Mouse (Mus musculus): ENCODE data around the gene Entpd3. TPM values are rescaled to one million over a fixed set of nuclear protein-coding genes. Genes with fewer than 3 reads are reported as not detected.

Entpd3 gene
- polyA plus RNA-seq, 1 experiment, result 0.03 TPM

DNA sequence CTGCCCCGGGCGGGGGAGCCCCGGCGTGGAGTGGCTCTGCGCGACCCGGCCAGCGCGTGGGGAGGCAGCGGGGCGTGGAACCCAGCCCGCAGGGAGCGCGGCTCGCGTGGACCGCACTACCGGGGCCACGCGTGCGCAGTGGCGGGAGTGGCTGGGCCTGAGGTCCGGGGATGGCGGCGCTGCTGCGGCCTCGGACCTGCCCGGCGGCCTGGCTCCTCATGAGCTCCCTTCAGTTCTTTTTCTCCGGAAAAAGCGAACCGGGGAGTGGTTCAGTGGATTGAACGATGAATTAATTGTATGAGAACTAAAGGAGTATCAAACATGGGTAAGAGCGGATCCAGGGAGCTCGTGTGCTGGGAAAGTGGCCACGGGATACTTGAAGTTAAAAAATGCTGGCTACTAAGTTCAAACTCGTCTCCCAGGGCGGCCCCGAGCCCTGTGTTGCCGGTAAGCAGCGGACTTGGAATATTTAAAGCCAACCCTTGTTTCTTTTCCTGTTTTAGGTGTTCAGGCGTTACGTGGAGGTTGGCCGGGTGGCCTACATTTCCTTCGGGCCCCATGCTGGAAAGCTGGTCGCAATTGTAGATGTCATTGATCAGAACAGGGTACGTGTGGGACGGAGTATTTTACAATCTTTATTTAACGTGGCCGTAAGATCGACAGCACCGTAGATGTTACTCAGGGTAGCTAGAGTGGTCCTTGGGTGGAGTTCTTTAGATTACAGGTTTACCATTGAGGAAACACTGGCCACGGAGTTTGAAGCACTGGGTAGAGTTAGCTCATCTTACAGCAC is 32.2 kb downstream of the Entpd3 start:
- Histone ChIP-seq H3K27me3 (ENCODE audit: control insufficient read depth) (no peaks in the 10 kb centered on the region), H3K4me1 (ENCODE audit: control insufficient read depth) (peaks cover 82% of the 10 kb centered on the region), H3K9me3 (ENCODE audit: control insufficient read depth, low read length) (peaks cover 17% of the 10 kb centered on the region), H3K4me3 (replicated peaks) (peak overlapping the region; percentile 100), H3K36me3 (ENCODE audit: control insufficient read depth) (peaks cover 49% of the 10 kb centered on the region)
- no peak for TF ChIP-seq TAL1 (IDR thresholded peaks at IDR 0.05; ENCODE audit: low read length)
- TF ChIP-seq GATA1 (IDR thresholded peaks at IDR 0.05; ENCODE audit: low read length), result no peak

DNA sequence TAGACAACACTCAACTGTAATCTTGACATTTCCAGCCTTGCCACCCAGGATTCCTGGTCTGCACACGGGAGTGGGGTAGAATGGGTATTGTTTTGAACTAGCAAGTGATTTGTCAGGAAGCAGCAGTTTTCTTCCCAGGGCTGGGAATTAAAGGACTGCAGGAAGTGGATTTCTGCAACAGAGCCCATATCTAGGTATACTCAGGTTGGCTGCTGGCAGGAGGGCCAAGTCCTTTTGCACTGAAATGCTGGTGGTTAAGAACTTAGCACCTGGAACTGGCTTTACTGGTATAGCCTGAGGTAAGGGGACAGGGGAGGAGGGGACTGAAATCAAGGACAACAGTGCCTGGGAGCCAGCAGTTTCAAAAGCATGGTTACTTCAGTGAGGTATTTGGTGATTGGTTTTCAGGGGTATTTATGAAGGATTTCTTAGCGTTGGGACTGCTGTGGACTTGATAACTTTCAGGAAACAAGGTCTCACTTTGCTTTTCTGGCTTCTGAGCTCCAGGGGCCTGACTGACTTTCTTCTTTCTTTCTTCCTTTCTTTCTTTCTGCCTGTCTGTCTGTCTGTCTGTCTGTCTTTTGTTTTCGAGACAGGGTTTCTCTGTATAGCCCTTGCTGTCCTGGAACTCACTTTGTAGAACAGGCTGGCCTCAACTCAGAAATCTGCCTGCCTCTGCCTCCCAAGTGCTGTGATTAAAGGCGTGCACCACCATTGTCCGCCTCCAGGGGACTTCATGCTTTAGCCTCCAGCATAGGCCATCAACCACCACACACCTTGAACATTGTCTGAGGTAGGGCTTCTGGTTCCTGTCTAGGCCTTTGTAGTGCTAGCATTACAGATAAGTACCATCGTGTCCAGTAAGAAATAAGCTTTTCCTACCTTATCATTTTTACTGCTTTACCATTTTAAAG is 36.4 kb downstream of the Entpd3 start:
- Histone ChIP-seq H3K27me3 (ENCODE audit: control insufficient read depth) (no peaks in the 10 kb centered on the region), H3K4me3 (replicated peaks) (peak overlapping the region; percentile 84), H3K36me3 (ENCODE audit: control insufficient read depth) (peaks cover 45% of the 10 kb centered on the region), H3K9me3 (ENCODE audit: control insufficient read depth, low read length) (no peaks in the 10 kb centered on the region), H3K4me1 (ENCODE audit: control insufficient read depth) (peaks cover 75% of the 10 kb centered on the region)
- TF ChIP-seq GATA1 (IDR thresholded peaks at IDR 0.05; ENCODE audit: low read length) (no peak), TAL1 (IDR thresholded peaks at IDR 0.05; ENCODE audit: low read length) (no peak)

DNA sequence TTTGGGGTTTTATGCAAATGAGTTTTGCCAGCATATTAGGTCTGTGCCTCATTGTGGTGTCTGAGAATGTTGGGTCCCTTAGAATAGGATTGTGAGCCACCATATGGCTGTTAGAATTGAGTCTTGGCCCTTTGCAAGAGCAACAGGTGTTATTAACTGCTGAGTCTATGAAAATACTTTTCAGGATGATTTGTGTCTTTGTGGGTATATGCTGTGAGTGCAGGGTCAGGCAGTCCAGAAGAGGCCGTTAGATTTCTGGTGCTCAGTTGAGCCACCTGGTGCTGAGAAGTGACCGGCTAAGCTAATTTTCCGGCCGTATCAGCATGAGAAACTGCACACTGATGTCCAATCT is 37.0 kb downstream of the Entpd3 start:
- peak overlapping the region; percentile 84 for H3K4me3 ChIP-seq (replicated peaks)
- no peak for TF ChIP-seq TAL1 (IDR thresholded peaks at IDR 0.05; ENCODE audit: low read length)
- no peak for TF ChIP-seq GATA1 (IDR thresholded peaks at IDR 0.05; ENCODE audit: low read length)
- no peaks in the 10 kb centered on the region for H3K27me3 ChIP-seq (ENCODE audit: control insufficient read depth)
- peaks cover 72% of the 10 kb centered on the region for H3K4me1 ChIP-seq (ENCODE audit: control insufficient read depth)
- no peaks in the 10 kb centered on the region for H3K9me3 ChIP-seq (ENCODE audit: control insufficient read depth, low read length)
- peaks cover 45% of the 10 kb centered on the region for H3K36me3 ChIP-seq (ENCODE audit: control insufficient read depth)

DNA sequence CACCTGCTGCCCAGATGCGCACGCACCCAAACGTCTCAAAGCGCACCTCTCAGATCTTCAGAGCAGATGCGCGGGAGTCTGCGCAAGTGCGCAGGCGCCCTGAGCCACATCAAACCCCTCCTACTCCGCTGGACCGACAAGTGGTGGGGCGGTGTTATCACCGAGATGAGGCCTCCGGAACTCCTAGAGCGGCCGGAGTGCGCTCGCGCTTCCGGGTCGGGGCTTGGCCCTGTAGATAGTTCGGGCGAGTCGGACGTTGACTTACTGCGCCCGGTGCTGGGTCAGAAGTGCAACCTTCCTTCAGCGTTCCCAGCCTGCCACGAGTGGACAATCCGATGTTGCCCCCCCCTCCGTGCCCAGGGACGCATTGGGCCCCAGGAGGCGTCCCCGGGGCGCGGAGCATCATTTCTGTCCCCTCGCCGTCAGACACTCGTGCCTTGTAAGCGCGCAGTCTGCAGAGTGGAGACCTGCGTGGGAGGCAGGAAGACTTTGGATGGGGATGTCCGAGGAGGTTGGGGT is 37.6 kb downstream of the Entpd3 start:
- Histone ChIP-seq H3K27me3 (ENCODE audit: control insufficient read depth) (no peaks in the 10 kb centered on the region), H3K4me3 (replicated peaks) (peak overlapping the region; percentile 84), H3K4me1 (ENCODE audit: control insufficient read depth) (peaks cover 73% of the 10 kb centered on the region), H3K36me3 (ENCODE audit: control insufficient read depth) (peaks cover 42% of the 10 kb centered on the region), H3K9me3 (ENCODE audit: control insufficient read depth, low read length) (no peaks in the 10 kb centered on the region)
- TF ChIP-seq GATA1 (IDR thresholded peaks at IDR 0.05; ENCODE audit: low read length) (peak; percentile 83), TAL1 (IDR thresholded peaks at IDR 0.05; ENCODE audit: low read length) (no peak)

DNA sequence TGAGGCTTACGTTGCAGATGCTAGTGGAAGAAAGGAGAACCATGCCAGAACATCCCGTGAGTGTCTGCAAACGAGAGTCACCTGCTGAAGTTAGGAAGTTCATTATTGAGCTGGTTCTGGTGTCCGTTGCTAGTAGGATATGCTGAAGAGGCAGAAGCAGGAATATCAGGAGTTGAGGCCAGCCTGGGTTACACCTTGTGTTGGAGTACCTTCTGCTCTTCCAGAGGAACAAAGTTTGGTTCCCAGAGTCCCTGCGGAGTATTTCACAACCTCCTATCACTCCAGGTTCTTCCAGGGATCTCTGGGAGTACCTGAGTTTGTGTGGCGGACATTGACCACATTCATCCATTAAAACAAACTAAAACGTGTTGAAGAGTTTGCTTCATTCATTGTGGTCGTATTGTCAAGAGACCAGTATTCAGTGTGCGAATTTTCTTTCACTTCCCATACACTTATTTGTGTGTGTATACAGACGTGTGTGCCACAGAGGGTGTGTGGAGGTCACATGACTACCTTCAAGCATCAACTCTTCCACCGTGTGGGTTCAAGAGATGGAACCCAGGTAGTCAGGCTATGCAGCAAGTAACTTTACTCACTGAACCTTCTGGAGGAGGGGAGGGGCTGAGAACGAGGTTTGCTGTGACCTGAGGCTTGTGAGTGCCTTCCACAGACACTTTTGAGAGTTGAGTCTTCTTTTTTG is 38.2 kb downstream of the Entpd3 start:
- Histone ChIP-seq H3K27me3 (ENCODE audit: control insufficient read depth) (no peaks in the 10 kb centered on the region), H3K9me3 (ENCODE audit: control insufficient read depth, low read length) (no peaks in the 10 kb centered on the region), H3K4me3 (replicated peaks) (peak overlapping the region; percentile 84), H3K4me1 (ENCODE audit: control insufficient read depth) (peaks cover 74% of the 10 kb centered on the region), H3K36me3 (ENCODE audit: control insufficient read depth) (peaks cover 36% of the 10 kb centered on the region)
- TF ChIP-seq TAL1 (IDR thresholded peaks at IDR 0.05; ENCODE audit: low read length) (no peak), GATA1 (IDR thresholded peaks at IDR 0.05; ENCODE audit: low read length) (no peak)

DNA sequence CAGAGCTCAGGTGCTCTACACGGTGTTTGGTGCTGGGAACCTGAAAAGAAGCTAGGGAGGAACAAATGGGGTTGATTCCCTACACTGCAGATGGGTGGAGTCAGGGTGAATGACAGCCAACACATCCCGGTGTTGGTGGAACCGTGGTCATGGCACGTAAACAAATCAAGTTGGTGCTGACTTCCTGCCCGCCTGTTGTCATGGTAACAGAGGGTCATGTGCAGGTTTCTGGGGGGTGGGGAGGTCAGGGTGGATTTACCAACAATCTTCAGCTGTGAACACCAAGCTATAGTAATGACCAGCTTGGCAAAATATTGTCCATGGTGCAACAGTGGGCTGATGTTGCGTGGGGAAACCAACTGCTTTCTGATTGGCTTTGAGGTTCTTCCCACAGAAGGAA is 39.1 kb downstream of the Entpd3 start:
- Histone ChIP-seq H3K36me3 (ENCODE audit: control insufficient read depth) (peaks cover 27% of the 10 kb centered on the region), H3K27me3 (ENCODE audit: control insufficient read depth) (no peaks in the 10 kb centered on the region), H3K9me3 (ENCODE audit: control insufficient read depth, low read length) (no peaks in the 10 kb centered on the region), H3K4me1 (ENCODE audit: control insufficient read depth) (peaks cover 72% of the 10 kb centered on the region), H3K4me3 (replicated peaks) (no peak overlapping the region)
- TF ChIP-seq TAL1 (IDR thresholded peaks at IDR 0.05; ENCODE audit: low read length) (no peak), GATA1 (IDR thresholded peaks at IDR 0.05; ENCODE audit: low read length) (no peak)

DNA sequence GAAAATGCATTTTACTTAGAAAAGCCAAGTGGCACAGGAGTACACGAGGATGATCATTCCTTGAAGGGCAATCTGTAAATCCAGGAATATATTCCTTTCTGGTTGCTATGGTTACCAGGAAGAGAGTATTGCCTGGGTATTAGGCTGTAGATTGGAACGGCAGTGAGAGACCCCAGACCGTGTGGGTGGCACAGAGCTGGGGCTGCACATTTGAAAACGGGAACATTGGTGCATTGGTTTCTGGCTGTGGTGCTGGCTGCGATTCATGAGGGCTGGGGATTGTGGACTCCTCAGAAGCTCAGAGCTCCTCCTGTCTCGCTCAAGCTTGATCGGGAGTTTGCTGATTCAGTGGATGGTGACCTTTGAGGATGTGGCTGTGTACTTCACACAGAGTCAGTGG is 40.2 kb downstream of the Entpd3 start:
- Histone ChIP-seq H3K4me3 (replicated peaks) (no peak overlapping the region), H3K27me3 (ENCODE audit: control insufficient read depth) (no peaks in the 10 kb centered on the region), H3K36me3 (ENCODE audit: control insufficient read depth) (peaks cover 16% of the 10 kb centered on the region), H3K4me1 (ENCODE audit: control insufficient read depth) (peaks cover 64% of the 10 kb centered on the region), H3K9me3 (ENCODE audit: control insufficient read depth, low read length) (no peaks in the 10 kb centered on the region)
- TF ChIP-seq GATA1 (IDR thresholded peaks at IDR 0.05; ENCODE audit: low read length), result no peak
- no peak for TF ChIP-seq TAL1 (IDR thresholded peaks at IDR 0.05; ENCODE audit: low read length)

DNA sequence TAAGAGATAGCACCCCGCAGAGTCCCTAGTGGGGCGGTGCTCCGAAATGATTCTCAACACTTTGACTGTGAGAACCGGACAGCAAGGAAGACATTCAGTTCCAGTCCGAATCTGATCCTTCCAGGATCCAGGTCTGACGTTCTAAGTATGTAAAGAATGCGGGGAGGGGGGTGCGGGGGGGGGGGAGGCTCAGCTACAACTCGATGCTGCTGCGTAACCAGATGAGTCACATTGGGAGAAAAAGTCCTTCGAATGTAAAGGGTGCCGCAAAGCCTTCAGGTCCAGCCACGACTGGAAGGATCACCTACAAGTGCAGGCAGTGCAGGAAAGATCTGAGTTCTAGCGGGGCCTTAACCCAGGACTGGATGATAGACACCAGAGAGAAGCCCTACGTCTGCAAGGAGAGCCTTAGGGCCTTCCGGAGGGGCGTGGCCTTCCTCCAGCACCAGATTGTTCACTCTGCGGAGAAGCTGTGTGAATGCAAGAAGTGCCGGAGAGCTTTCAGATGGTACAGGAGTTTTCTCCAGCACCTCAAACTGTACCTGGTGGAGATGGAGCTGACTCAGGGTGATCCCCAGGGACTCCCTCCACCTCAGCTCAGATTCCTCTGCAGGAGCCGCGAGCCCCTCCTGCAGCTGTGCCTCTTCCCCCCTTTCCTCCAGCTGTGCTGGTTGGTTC is 42.5 kb downstream of the Entpd3 start:
- Histone ChIP-seq H3K9me3 (ENCODE audit: control insufficient read depth, low read length) (no peaks in the 10 kb centered on the region), H3K27me3 (ENCODE audit: control insufficient read depth) (no peaks in the 10 kb centered on the region), H3K36me3 (ENCODE audit: control insufficient read depth) (no peaks in the 10 kb centered on the region), H3K4me1 (ENCODE audit: control insufficient read depth) (peaks cover 42% of the 10 kb centered on the region), H3K4me3 (replicated peaks) (peak overlapping the region; percentile 47)
- no peak for TF ChIP-seq GATA1 (IDR thresholded peaks at IDR 0.05; ENCODE audit: low read length)
- TF ChIP-seq TAL1 (IDR thresholded peaks at IDR 0.05; ENCODE audit: low read length), result no peak
